Mouse (Mus musculus): Measurements from ENCODE around the gene Hmgcr. TPM values are rescaled to one million over a fixed set of nuclear protein-coding genes. Genes with fewer than 3 reads are reported as not detected.

Gene Hmgcr
- polyA plus RNA-seq (2017; shearing (Covaris generic)) = 10 to 100 TPM; 54.8 to 68.3 TPM

DNA sequence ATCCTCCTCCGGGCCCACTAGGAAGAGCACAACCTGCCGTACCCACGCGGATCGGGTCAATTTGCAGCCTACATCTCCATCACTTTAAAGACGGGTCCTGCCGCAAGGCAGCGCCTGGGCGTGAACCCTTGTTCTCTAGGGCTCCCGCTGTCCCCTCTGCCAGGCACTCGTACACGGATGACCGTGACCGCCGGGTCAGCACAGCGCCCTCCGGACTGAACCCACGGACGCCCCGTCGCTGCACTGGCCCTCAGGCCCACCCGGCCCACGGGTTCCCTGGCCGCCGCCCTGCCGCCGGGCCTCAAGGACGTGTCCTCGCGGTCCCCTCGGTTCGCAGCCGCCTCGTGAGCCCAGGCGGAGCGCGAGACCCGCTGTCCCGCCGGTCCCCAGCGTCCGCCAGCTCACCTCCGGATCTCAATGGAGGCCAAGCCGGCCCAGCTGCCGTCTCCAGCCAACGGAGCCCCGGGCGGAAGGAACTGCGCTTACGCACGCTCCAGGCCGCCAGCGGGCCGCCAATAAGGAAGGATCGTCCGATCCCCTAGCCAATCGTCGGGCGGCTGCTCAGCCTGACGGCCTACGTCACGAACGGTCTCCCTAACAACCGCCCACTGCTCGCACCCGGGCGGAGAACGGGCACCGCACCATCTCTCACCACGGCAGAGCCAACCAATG lies at the start of gene Hmgcr:
TSS of gene Hmgcr (minus strand) at position 531 of the 672 bp plus-strand sequence.

Other genes starting within 250 kb of the Hmgcr start
- not detected for gene Ankdd1b, start 199.7 kb downstream of the Hmgcr start, polyA plus RNA-seq (2017; shearing (Covaris generic))
- not detected for gene Gm17622, start 180.2 kb downstream of the Hmgcr start, polyA plus RNA-seq (2017; shearing (Covaris generic))
- 10 to 100 TPM; 19.1 to 19.4 TPM for gene Polk, start 128.4 kb downstream of the Hmgcr start, polyA plus RNA-seq (2017; shearing (Covaris generic))
- gene Col4a3bp, start 128.3 kb downstream of the Hmgcr start, polyA plus RNA-seq (2017; shearing (Covaris generic)) = 10 to 100 TPM; 26.3 to 28.7 TPM
- under 1 TPM; 0.10 to 0.12 TPM for gene Ankrd31, start 77.3 kb upstream of the Hmgcr start, polyA plus RNA-seq (2017; shearing (Covaris generic))